Mouse (Mus musculus) lung, adult 2 months (tissue): ENCODE data around the gene Evi2a.

Experiments used
- CTCF ChIP-seq: fragments of 200-500 bp; IDR thresholded peaks from 2 replicates; pipeline ENCODE4 v1.5.1; 2011; ENCODE audit warnings: mild to moderate bottlenecking, low read length, control low read depth; ENCODE audit not compliant: insufficient read depth
- POLR2A ChIP-seq: fragments of 200-500 bp; IDR thresholded peaks from 2 replicates; pipeline ENCODE4 v1.6.1; 2011; ENCODE audit warnings: low read depth, mild to moderate bottlenecking, control low read depth, low read length, borderline replicate concordance; ENCODE audit errors: extremely low read depth

DNA sequence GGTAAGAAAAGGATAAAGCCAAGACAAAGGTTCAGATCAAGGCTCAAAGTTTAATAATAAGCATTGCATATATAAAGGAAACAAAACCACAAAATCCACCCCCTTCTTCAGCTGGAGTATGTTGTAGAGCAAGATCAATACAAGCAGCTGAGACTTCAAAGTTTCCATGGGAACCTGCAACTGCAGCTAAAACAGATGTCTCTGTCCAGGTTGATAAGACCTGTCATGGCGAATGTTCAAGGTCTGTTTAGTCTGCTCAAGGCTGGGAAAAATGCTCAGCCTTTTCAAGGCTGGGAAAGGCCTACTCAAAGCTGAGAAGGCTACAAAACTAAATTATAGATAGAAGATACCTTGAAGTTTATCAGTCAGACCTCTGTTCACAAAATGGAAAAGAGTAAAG is 22.2 kb upstream of the Evi2a start:
- TF ChIP-seq CTCF = no peak
- no peak for TF ChIP-seq POLR2A
